Mouse (Mus musculus): ENCODE measurements around the gene C1ra. TPM values are rescaled to one million over a fixed set of nuclear protein-coding genes. Genes with fewer than 3 reads are reported as not detected.
"Not testable (repeated sequence)": the region's sequence is repeated elsewhere in the genome, so short reads cannot be mapped to it uniquely, and the experiment has no call there.

The C1ra gene
- polyA plus RNA-seq, 1 experiment from 2014 or later: 0.40 TPM

- WGBS: 58% methylated on average over 10 of the region's 10 CpGs
- no peak for ATAC-seq (ENCODE audit: extremely low read depth, insufficient number of reproducible peaks, low FRiP score, low TSS enrichment)
Observed at GRCm38 (mm10) chr6:124508292-124508691, 3.9 kb upstream of the C1ra start.

GRCm38 (mm10) chr6:124509192-124509591 is 3.0 kb upstream of the C1ra start:
- ATAC-seq (ENCODE audit: extremely low read depth, insufficient number of reproducible peaks, low FRiP score, low TSS enrichment); H3K4me2 ChIP-seq; H3K36me3 ChIP-seq; H3K9ac ChIP-seq; H3K27ac ChIP-seq (replicated peaks); H3K4me1 ChIP-seq; H3K4me3 ChIP-seq; H3K27me3 ChIP-seq (replicated peaks); H3K9me3 ChIP-seq: not testable (repeated sequence)
- WGBS: 75% methylated on average over 5 of the region's 5 CpGs

More at GRCm38 (mm10) chr6:124508292-124508691, 3.9 kb upstream of the C1ra start:
- no peaks in the 10 kb centered on the region for H3K4me1 ChIP-seq
- H3K9ac ChIP-seq: no peak overlapping the region
- H3K9me3 ChIP-seq: no peaks in the 10 kb centered on the region
- no peak overlapping the region for H3K4me3 ChIP-seq
- H3K4me2 ChIP-seq: no peak overlapping the region
- no peaks in the 10 kb centered on the region for H3K36me3 ChIP-seq
- no peaks in the 10 kb centered on the region for H3K27me3 ChIP-seq (replicated peaks)
- no peak overlapping the region for H3K27ac ChIP-seq (replicated peaks)

GRCm38 (mm10) chr6:124511936-124512335 is 269 bp upstream of the C1ra start:
- Histone ChIP-seq H3K27me3 (replicated peaks) (no peaks in the 10 kb centered on the region), H3K4me1 (no peaks in the 10 kb centered on the region), H3K9ac (no peak overlapping the region), H3K4me2 (no peak overlapping the region), H3K36me3 (no peaks in the 10 kb centered on the region), H3K27ac (replicated peaks) (no peak overlapping the region), H3K9me3 (no peaks in the 10 kb centered on the region), H3K4me3 (no peak overlapping the region)
- 56% methylated on average over 6 of the region's 6 CpGs for WGBS
- ATAC-seq (ENCODE audit: extremely low read depth, insufficient number of reproducible peaks, low FRiP score, low TSS enrichment): no peak

GRCm38 (mm10) chr6:124517733-124518132 is 5.5 kb downstream of the C1ra start:
- not testable (repeated sequence) for H3K4me2 ChIP-seq; H3K4me1 ChIP-seq; H3K9me3 ChIP-seq; H3K9ac ChIP-seq; H3K27ac ChIP-seq (replicated peaks); H3K36me3 ChIP-seq; H3K27me3 ChIP-seq (replicated peaks); H3K4me3 ChIP-seq; ATAC-seq (ENCODE audit: extremely low read depth, insufficient number of reproducible peaks, low FRiP score, low TSS enrichment)
- 84% methylated on average over 4 of the region's 4 CpGs for WGBS

GRCm38 (mm10) chr6:124522082-124522481 is 9.9 kb downstream of the C1ra start:
- 55% methylated on average over 7 of the region's 7 CpGs for WGBS
- ATAC-seq (ENCODE audit: extremely low read depth, insufficient number of reproducible peaks, low FRiP score, low TSS enrichment); H3K4me3 ChIP-seq: not testable (repeated sequence)

GRCm38 (mm10) chr6:124527881-124528280 is 15.7 kb downstream of the C1ra start:
- H3K9ac ChIP-seq: no peak overlapping the region

More at GRCm38 (mm10) chr6:124522082-124522481, 9.9 kb downstream of the C1ra start:
- H3K4me1 ChIP-seq; H3K27ac ChIP-seq (replicated peaks); H3K36me3 ChIP-seq; H3K27me3 ChIP-seq (replicated peaks); H3K9me3 ChIP-seq; H3K4me2 ChIP-seq; H3K9ac ChIP-seq: not testable (repeated sequence)

GRCm38 (mm10) chr6:124531077-124531476 is 18.9 kb downstream of the C1ra start:
- no peak for ATAC-seq (ENCODE audit: extremely low read depth, insufficient number of reproducible peaks, low FRiP score, low TSS enrichment)
- Histone ChIP-seq H3K4me2 (no peak overlapping the region), H3K4me3 (no peak overlapping the region), H3K9me3 (no peaks in the 10 kb centered on the region), H3K9ac (no peak overlapping the region), H3K36me3 (no peaks in the 10 kb centered on the region), H3K4me1 (no peaks in the 10 kb centered on the region), H3K27me3 (replicated peaks) (no peaks in the 10 kb centered on the region), H3K27ac (replicated peaks) (no peak overlapping the region)
- 64% methylated on average over 8 of the region's 8 CpGs for whole genome bisulfite sequencing

More at GRCm38 (mm10) chr6:124527881-124528280, 15.7 kb downstream of the C1ra start:
- Histone ChIP-seq H3K4me1 (no peaks in the 10 kb centered on the region), H3K27ac (replicated peaks) (no peak overlapping the region), H3K9me3 (no peaks in the 10 kb centered on the region), H3K4me2 (no peak overlapping the region), H3K36me3 (no peaks in the 10 kb centered on the region), H3K27me3 (replicated peaks) (no peaks in the 10 kb centered on the region), H3K4me3 (no peak overlapping the region)
- ATAC-seq (ENCODE audit: extremely low read depth, insufficient number of reproducible peaks, low FRiP score, low TSS enrichment): no peak
- WGBS: 50% methylated on average over 3 of the region's 3 CpGs

- not testable (repeated sequence) for H3K9ac ChIP-seq; H3K36me3 ChIP-seq; H3K4me2 ChIP-seq; H3K4me3 ChIP-seq; ATAC-seq (ENCODE audit: extremely low read depth, insufficient number of reproducible peaks, low FRiP score, low TSS enrichment); H3K27ac ChIP-seq (replicated peaks); H3K9me3 ChIP-seq; H3K27me3 ChIP-seq (replicated peaks); H3K4me1 ChIP-seq
- 61% methylated on average over 8 of the region's 8 CpGs for WGBS
Observed at GRCm38 (mm10) chr6:124536125-124536829, 24.1 kb downstream of the C1ra start.

GRCm38 (mm10) chr6:124541176-124541575 is 29.0 kb downstream of the C1ra start:
- WGBS: 55% methylated on average over 2 of the region's 2 CpGs
- not testable (repeated sequence) for ATAC-seq (ENCODE audit: extremely low read depth, insufficient number of reproducible peaks, low FRiP score, low TSS enrichment); H3K9ac ChIP-seq; H3K27me3 ChIP-seq (replicated peaks); H3K4me1 ChIP-seq; H3K4me2 ChIP-seq; H3K27ac ChIP-seq (replicated peaks); H3K9me3 ChIP-seq; H3K36me3 ChIP-seq; H3K4me3 ChIP-seq

- not testable (repeated sequence) for H3K27ac ChIP-seq (replicated peaks); H3K4me2 ChIP-seq; H3K9ac ChIP-seq; H3K9me3 ChIP-seq; ATAC-seq (ENCODE audit: extremely low read depth, insufficient number of reproducible peaks, low FRiP score, low TSS enrichment); H3K27me3 ChIP-seq (replicated peaks); H3K4me1 ChIP-seq; H3K36me3 ChIP-seq; H3K4me3 ChIP-seq
- 0% methylated on average over 1 of the region's 1 CpGs for WGBS
Observed at GRCm38 (mm10) chr6:124542284-124542683, 30.1 kb downstream of the C1ra start, which contains the start of gene C1s1. C1s1 (minus strand) TSS chr6:124542359.

- Histone ChIP-seq H3K9ac (no peak overlapping the region), H3K4me1 (no peaks in the 10 kb centered on the region), H3K27me3 (replicated peaks) (no peaks in the 10 kb centered on the region), H3K4me2 (no peak overlapping the region), H3K4me3 (no peak overlapping the region), H3K36me3 (no peaks in the 10 kb centered on the region), H3K9me3 (no peaks in the 10 kb centered on the region), H3K27ac (replicated peaks) (no peak overlapping the region)
- WGBS: 76% methylated on average over 6 of the region's 6 CpGs
- ATAC-seq (ENCODE audit: extremely low read depth, insufficient number of reproducible peaks, low FRiP score, low TSS enrichment): no peak
Observed at GRCm38 (mm10) chr6:124544466-124544865, 32.3 kb downstream of the C1ra start.

GRCm38 (mm10) chr6:124545425-124545824 is 33.2 kb downstream of the C1ra start:
- no peaks in the 10 kb centered on the region for H3K36me3 ChIP-seq
- no peak overlapping the region for H3K4me3 ChIP-seq
- 72% methylated on average over 2 of the region's 2 CpGs for WGBS
- no peak for ATAC-seq (ENCODE audit: extremely low read depth, insufficient number of reproducible peaks, low FRiP score, low TSS enrichment)
- H3K4me2 ChIP-seq: no peak overlapping the region
- H3K27me3 ChIP-seq (replicated peaks): no peaks in the 10 kb centered on the region
- H3K4me1 ChIP-seq: no peaks in the 10 kb centered on the region
- 0 out of 2 replicates have a peak, but pooled peaks cover 2% of the 10 kb centered on the region for H3K9me3 ChIP-seq
- no peak overlapping the region for H3K27ac ChIP-seq (replicated peaks)
- no peak overlapping the region for H3K9ac ChIP-seq

Data from heart, embryonic 13.5 days (tissue).